Mouse (Mus musculus) liver (tissue): ENCODE data around the gene Pip5k1a.
"Not testable (repeated sequence)": the region's sequence is repeated elsewhere in the genome, so short reads cannot be mapped to it uniquely, and the experiment has no call there.

Source experiments
- DNase-seq: peaks from one replicate; pipeline ENCODE4 v3.0.0-alpha.2; 2020; ENCODE audit warnings: mixed read lengths

The Pip5k1a gene

GRCm38 (mm10) chr3:95110911-95111726 lies 4.4 kb upstream of the Pip5k1a start, which contains the start of gene Vps72:
TSS of gene Vps72 (plus strand) at chr3:95111022.
- peak; percentile 88 for DNase-seq

DNA sequence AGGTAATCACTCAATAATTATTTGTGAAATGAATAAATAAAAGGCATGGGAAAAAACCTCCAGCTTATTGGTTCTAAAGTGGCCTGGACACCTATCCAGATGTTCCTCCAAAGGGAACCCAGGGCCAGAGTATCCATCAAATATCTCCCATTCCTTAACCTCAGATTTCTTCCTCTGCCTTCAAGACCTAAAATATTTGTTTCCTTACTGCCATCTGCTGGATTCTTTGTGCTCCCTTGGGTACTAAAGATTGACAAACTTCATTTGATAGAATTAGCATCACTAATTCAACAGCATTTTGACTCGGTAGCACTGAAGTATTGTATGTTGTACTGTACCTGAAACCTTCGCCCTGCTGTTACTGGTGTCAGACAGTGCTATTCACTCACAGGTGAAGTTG lies 1.2 kb upstream of the Pip5k1a start:
- no peak for DNase-seq

GRCm38 (mm10) chr3:95107308-95107707 lies 578 bp upstream of the Pip5k1a start:
- DNase-seq = not testable (repeated sequence)

- peak; percentile 49 for DNase-seq
These were observed 968 bp downstream of the Pip5k1a start for GRCm38 (mm10) chr3:95105586-95106337.

GRCm38 (mm10) chr3:95105121-95105520 lies 1.6 kb downstream of the Pip5k1a start:
- no peak for DNase-seq

DNA sequence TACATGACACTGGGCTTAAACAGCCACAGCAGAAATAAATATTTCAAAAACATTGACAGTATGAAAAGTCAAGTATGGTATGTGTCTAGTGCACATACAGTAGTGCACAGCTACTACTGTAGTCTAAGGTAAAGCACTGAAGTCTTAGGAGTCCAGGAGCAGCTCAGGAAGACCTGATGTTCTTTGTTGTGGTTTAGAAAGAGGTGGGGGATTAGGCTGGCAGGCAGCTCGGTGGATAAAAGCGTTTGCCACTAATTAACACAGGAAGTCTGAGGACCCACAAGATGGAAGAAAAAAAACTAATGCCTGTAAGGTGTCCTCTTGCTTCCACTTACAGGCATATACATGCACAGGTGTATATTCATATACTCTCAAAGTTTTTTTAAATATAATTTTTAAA lies 5.9 kb downstream of the Pip5k1a start:
- no peak for DNase-seq

- DNase-seq = no peak
These were observed 18.7 kb downstream of the Pip5k1a start for GRCm38 (mm10) chr3:95088071-95088470.

GRCm38 (mm10) chr3:95071606-95072005 lies 35.1 kb downstream of the Pip5k1a start:
- no peak for DNase-seq

DNA sequence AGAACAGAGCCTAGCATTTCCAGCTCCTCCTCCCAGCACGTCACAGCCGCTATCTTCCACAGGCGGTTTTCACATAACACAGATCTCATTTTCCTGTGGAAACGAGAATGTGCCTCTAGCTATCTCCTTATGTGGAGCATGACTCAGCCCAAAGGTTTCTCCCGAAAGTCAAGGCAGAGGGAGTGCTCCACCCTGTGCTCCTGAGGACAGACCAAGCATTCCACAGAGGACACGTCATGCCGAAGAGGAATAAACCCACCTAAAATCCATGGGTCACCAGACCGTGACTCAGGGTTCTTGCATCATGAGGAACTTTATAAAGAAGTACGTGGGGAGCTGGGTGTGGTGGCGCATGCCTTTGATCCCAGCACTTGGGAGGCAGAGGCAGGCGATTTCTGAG lies 40.2 kb downstream of the Pip5k1a start:
- no peak for DNase-seq

- DNase-seq = no peak
These were observed 40.6 kb downstream of the Pip5k1a start for GRCm38 (mm10) chr3:95066095-95066494.

DNA sequence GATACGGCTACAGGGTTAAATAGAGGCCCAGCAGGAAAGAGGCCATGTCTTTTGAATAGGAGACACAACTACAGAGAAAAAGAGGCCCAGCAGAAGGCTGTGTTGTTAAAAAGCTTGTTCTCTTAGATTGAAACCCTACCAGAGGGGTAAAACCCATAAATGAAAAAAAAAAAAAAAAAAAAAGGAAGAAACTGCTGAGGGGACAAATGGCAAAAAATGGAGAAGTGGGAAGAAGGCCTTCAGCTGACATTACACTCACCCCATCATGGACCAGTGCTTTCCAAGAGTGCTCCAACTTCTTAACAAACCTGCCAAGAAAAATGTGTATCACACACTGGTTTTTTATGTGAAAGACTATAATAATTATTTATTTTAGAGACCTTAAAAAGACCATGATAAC lies 41.2 kb downstream of the Pip5k1a start:
- DNase-seq = no peak

DNA sequence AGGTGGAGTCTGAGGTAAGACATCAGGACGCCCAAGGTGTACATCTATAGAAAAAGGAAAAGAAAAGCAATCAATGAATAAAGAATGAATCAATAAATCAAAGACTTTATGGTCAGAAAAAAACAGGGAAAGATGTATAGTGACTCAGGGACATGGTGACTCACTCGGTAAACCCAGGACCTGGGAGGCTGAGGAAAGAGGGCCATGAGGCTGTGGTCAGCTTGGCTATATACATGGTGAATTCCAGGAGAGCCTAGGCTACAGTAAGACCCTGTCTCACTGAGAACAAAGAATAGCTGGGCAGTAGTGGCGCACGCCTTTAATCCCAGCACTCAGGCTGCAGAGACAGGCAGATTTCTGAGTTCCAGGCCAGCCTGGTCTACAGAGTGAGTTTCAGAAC lies 43.0 kb downstream of the Pip5k1a start:
- DNase-seq = no peak

- DNase-seq = no peak
These were observed 48.7 kb downstream of the Pip5k1a start for GRCm38 (mm10) chr3:95058078-95058477.

- peak; percentile 24 for DNase-seq
These were observed 50.5 kb downstream of the Pip5k1a start for GRCm38 (mm10) chr3:95056275-95056674.

DNA sequence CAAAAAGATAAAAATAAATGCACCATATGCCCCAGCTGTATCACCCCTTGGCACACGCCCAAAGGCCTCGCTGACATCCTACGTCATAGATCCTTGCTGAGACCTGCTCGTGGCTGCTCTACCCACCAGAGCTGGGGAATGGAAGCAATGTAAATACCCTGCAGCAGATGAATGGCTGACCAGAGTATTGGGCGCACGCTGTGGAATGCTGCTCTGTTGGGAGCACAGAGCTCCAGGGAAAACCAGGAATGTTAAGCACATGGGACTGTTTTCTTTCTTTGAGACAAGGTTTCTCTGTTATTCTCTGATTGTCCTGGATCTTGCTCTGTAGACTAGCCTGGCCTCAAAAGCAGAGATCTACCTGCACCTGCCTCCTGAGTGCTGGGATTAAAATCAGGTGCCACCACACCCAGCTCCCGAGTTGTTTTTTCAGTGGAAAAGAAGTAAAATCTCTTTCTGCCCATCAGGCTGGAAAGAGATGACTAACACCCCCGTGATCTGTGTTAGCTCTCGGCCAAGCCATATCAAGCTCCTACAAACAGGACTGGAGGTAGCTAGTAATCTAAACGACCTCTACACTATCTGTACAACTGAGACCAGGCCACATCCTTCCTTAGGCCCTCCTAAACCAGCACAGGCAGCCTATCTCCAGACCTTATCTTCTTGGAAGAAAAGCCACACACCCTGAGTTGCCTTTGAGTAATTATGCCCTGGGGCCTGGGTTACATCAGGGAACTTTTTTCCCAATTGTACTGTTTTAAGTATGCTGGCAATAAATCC lies 52.1 kb downstream of the Pip5k1a start:
- peak; percentile 69 for DNase-seq

- DNase-seq = peak; percentile 48
These were observed 53.0 kb downstream of the Pip5k1a start for GRCm38 (mm10) chr3:95053701-95054100.

- peak; percentile 46 for DNase-seq
These were observed 53.8 kb downstream of the Pip5k1a start for GRCm38 (mm10) chr3:95052959-95053358.

DNA sequence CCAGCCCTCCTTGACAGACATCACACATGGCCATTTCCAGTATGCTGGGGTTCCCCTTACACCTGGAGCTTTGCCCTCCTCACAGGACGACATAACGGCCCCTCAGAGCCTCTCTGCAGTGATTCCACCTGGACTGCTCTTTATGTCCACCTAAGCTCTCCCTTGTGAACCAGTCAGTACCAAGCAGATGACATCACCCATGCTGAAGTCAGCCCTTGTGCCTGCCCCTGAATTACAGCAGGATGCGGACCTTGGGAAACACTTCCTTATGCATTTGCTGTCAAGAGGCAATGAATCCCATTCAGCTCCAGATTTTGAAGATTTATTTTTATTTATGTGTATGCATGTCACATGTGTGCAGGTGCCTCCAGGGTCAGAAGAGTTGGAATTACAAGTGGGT lies 58.8 kb downstream of the Pip5k1a start:
- DNase-seq = no peak

- peak; percentile 79 for DNase-seq
These were observed 60.2 kb downstream of the Pip5k1a start for GRCm38 (mm10) chr3:95046462-95047057.

DNA sequence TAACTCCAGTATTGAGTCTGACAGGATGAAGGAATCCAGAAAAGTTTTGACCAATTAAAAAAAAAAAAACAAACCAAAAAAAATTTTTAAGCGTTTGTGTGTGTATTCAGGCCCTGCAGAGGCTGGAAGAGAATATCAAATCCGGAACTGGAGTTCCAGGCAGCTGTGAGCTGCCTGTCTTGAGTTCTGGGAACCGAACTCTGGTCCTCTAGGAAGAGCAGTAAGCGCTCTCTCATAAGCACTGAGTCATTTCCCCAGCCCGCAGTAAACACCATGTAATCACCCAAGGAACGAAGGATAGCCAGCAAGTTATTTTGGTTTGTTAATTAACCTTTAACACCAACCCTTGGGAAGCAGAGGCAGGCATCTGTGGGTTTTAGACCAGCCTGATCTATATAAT lies 63.5 kb downstream of the Pip5k1a start:
- DNase-seq = no peak

GRCm38 (mm10) chr3:95042838-95043229 lies 63.9 kb downstream of the Pip5k1a start:
- DNase-seq = no peak

- DNase-seq = peak; percentile 98
These were observed 64.4 kb downstream of the Pip5k1a start, which contains the start of gene Psmd4 for GRCm38 (mm10) chr3:95042166-95042837. TSS of gene Psmd4 (minus strand) at chr3:95042614.
